Mouse (Mus musculus) lung, embryonic 14.5 days (tissue): ENCODE results near the gene Aox2. TPM values are rescaled to one million over a fixed set of nuclear protein-coding genes. Genes with fewer than 3 reads are reported as not detected.

ENCODE experiments used
- ATAC-seq: fragments of 200-750 bp; cut with Nextera tagmentation; 2 replicates; pipeline ENCODE4 v1.8.0; 2017; ENCODE audit warnings: mild to moderate bottlenecking, moderate TSS enrichment, moderate library complexity; ENCODE audit not compliant: insufficient read depth
- DNase-seq: peaks from one replicate; pipeline ENCODE4 v3.0.0-alpha.2; 2015
- H3K27ac ChIP-seq: fragments of 300-500 bp; sonication (generic); 2 replicates; pipeline ENCODE4 v1.5.1; 2014; ENCODE audit warnings: low read depth, mild to moderate bottlenecking, moderate library complexity
- H3K27me3 ChIP-seq: fragments of 300-500 bp; sonication (generic); 2 replicates; pipeline ENCODE4 v1.6.1; 2014; ENCODE audit warnings: low read length, control low read depth; ENCODE audit not compliant: insufficient read depth
- H3K36me3 ChIP-seq: fragments of 300-500 bp; sonication (generic); 2 replicates; pipeline ENCODE4 v1.6.1; 2014; ENCODE audit warnings: control low read depth; ENCODE audit not compliant: insufficient read depth
- H3K4me1 ChIP-seq: fragments of 300-500 bp; sonication (generic); 2 replicates; pipeline ENCODE4 v1.6.1; 2014; ENCODE audit warnings: antibody characterized with exemption, control low read depth; ENCODE audit not compliant: insufficient read depth
- H3K4me2 ChIP-seq: fragments of 300-500 bp; sonication (generic); 2 replicates; pipeline ENCODE4 v1.6.1; 2014; ENCODE audit warnings: mild to moderate bottlenecking
- H3K4me3 ChIP-seq: fragments of 300-500 bp; sonication (generic); 2 replicates; pipeline ENCODE4 v1.5.1; 2014; ENCODE audit warnings: low read depth, low read length
- H3K9ac ChIP-seq: fragments of 300-500 bp; sonication (generic); 2 replicates; pipeline ENCODE4 v1.6.1; 2014
- H3K9me3 ChIP-seq: fragments of 300-500 bp; sonication (generic); 2 replicates; pipeline ENCODE4 v1.6.1; 2016; ENCODE audit warnings: low read depth, low read length, control low read depth
- CTCF ChIP-seq: IDR thresholded peaks from 2 replicates; pipeline ENCODE4 v1.5.1; 2016; ENCODE audit warnings: antibody characterized with exemption, low read depth
- WGBS: fragments of 180-500 bp; shearing (Covaris S2); extraction: QIAGEN DNeasy Blood & Tissue Kit; methylation state at CpG from one replicate; pipeline ENCODE4 v1.1.7; 2014; 5-methylcytosine and 5-hydroxymethylcytosine counted together
- polyA plus RNA-seq: library from polyadenylated mRNA; unstranded; fragments of >200 nt; fragmentation: Nextera tagmentation; extraction: Ambion mirVana; gene quantifications from 2 replicates; pipeline ENCODE4 v1.2.1, GENCODE M21; 2014

Gene Aox2
- polyA plus RNA-seq, 1 experiment from 2014 or later = not detected

DNA sequence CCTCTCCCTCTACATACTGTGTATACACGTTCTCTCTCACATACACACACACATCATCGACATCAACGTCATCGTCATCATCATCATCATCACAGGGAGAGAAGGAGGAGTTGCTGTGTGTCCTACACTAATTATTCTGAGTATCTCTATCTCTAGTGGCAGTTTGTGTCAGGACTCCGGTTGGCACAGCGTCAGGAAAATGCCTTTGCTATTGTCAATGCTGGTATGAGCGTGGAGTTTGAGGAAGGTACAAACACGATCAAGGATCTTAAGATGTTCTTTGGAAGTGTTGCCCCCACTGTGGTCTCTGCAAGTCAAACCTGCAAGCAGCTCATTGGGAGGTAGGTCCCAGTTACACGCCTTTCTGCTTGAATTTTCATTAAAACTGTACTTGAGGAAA, 39.2 kb upstream of the Aox2 start:
- TF ChIP-seq CTCF = no peak
- no peaks in the 10 kb centered on the region for H3K27me3 ChIP-seq
- WGBS = 83% methylated on average over 9 of the region's 9 CpGs
- ATAC-seq (no peak), DNase-seq (no peak)
- no peaks in the 10 kb centered on the region for H3K9me3 ChIP-seq
- H3K4me3 ChIP-seq = no peak overlapping the region
- no peak overlapping the region for H3K27ac ChIP-seq
- H3K9ac ChIP-seq = no peak overlapping the region
- H3K4me1 ChIP-seq = no peaks in the 10 kb centered on the region
- H3K36me3 ChIP-seq = no peaks in the 10 kb centered on the region
- no peak overlapping the region for H3K4me2 ChIP-seq

GRCm38 (mm10) chr1:58240347-58240746, 37.8 kb upstream of the Aox2 start:
- peak; percentile 41 for TF ChIP-seq CTCF
- ATAC-seq (no peak), DNase-seq (peak; percentile 9)
- Histone ChIP-seq H3K4me2 (no peak overlapping the region), H3K27me3 (no peaks in the 10 kb centered on the region), H3K36me3 (no peaks in the 10 kb centered on the region), H3K4me1 (no peaks in the 10 kb centered on the region), H3K27ac (no peak overlapping the region), H3K9me3 (no peaks in the 10 kb centered on the region), H3K4me3 (no peak overlapping the region), H3K9ac (no peak overlapping the region)
- 55% methylated on average over 6 of the region's 6 CpGs for WGBS

GRCm38 (mm10) chr1:58244487-58244886, 33.6 kb upstream of the Aox2 start:
- WGBS = 76% methylated on average over 3 of the region's 3 CpGs
- no peaks in the 10 kb centered on the region for H3K4me1 ChIP-seq
- ATAC-seq = no peak
- H3K9me3 ChIP-seq = no peaks in the 10 kb centered on the region
- no peak overlapping the region for H3K9ac ChIP-seq
- H3K27ac ChIP-seq = no peak overlapping the region
- no peak for TF ChIP-seq CTCF
- no peaks in the 10 kb centered on the region for H3K27me3 ChIP-seq
- no peaks in the 10 kb centered on the region for H3K36me3 ChIP-seq
- no peak overlapping the region for H3K4me3 ChIP-seq
- no peak for DNase-seq
- H3K4me2 ChIP-seq = no peak overlapping the region

DNA sequence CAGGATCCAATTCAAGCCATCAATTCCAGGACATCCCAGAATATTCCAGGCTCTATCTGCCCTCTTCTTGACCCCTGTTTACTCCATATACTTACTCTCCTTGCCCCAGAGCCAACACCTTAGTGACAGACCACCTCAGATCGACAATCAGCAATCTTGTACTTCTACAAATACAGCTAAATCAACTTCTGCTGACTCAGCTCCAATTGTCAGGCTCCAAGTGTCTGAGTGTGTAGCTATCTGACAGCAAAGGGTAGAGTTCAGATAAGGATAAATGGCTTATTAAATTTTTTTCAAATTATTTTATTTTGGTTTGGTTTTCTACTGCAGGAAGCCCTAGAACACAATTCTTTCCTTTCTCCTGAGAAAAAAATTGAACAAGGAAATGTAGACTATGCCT, 29.6 kb upstream of the Aox2 start:
- no peak for TF ChIP-seq CTCF
- Histone ChIP-seq H3K27ac (no peak overlapping the region), H3K9ac (no peak overlapping the region), H3K27me3 (no peaks in the 10 kb centered on the region), H3K4me2 (no peak overlapping the region), H3K4me1 (no peaks in the 10 kb centered on the region), H3K9me3 (no peaks in the 10 kb centered on the region), H3K4me3 (no peak overlapping the region), H3K36me3 (no peaks in the 10 kb centered on the region)
- WGBS = 43% methylated on average over 1 of the region's 1 CpGs
- DNase-seq = no peak
- ATAC-seq = no peak

- H3K27ac ChIP-seq = no peak overlapping the region
- H3K27me3 ChIP-seq = no peaks in the 10 kb centered on the region
- 42% methylated on average over 11 of the region's 11 CpGs for whole genome bisulfite sequencing
- H3K4me2 ChIP-seq = no peak overlapping the region
- DNase-seq = peak; percentile 57
- H3K9me3 ChIP-seq = no peaks in the 10 kb centered on the region
- peak; percentile 60 for ATAC-seq
- no peak for TF ChIP-seq CTCF
- no peaks in the 10 kb centered on the region for H3K4me1 ChIP-seq
- no peak overlapping the region for H3K4me3 ChIP-seq
- H3K36me3 ChIP-seq = no peaks in the 10 kb centered on the region
- H3K9ac ChIP-seq = no peak overlapping the region
Observed at GRCm38 (mm10) chr1:58253466-58253865, 24.7 kb upstream of the Aox2 start.

GRCm38 (mm10) chr1:58257195-58257991, 20.7 kb upstream of the Aox2 start:
- Histone ChIP-seq H3K36me3 (no peaks in the 10 kb centered on the region), H3K4me2 (no peak overlapping the region), H3K9ac (no peak overlapping the region), H3K9me3 (no peaks in the 10 kb centered on the region), H3K4me3 (no peak overlapping the region), H3K27me3 (no peaks in the 10 kb centered on the region), H3K4me1 (no peaks in the 10 kb centered on the region), H3K27ac (no peak overlapping the region)
- no peak for TF ChIP-seq CTCF
- DNase-seq (no peak), ATAC-seq (no peak)
- 68% methylated on average over 10 of the region's 10 CpGs for WGBS

DNA sequence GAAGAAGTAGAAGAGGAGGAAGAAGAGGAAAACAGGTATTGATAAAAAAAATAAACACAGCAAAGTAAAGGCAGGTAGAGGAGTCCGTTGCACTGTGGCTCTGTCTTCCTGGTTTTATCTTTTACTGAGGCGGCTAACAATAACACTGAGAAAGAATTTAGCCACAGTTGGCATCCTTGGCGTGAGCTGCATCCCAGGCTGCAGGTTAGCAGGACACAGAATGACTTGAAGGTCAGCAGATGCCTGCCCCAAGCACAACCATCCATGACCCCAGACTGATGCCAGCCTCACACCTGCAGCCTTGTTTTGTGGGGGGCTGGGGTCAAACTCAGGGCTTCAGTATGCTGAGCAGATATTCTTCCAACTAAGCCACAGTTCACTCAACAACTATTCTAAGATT, 17.8 kb upstream of the Aox2 start:
- no peak for TF ChIP-seq CTCF
- no peaks in the 10 kb centered on the region for H3K36me3 ChIP-seq
- WGBS = 31% methylated on average over 3 of the region's 3 CpGs
- no peaks in the 10 kb centered on the region for H3K27me3 ChIP-seq
- no peaks in the 10 kb centered on the region for H3K9me3 ChIP-seq
- H3K4me1 ChIP-seq = no peaks in the 10 kb centered on the region
- H3K9ac ChIP-seq = no peak overlapping the region
- DNase-seq = no peak
- H3K27ac ChIP-seq = no peak overlapping the region
- no peak overlapping the region for H3K4me2 ChIP-seq
- no peak overlapping the region for H3K4me3 ChIP-seq
- ATAC-seq = no peak

DNA sequence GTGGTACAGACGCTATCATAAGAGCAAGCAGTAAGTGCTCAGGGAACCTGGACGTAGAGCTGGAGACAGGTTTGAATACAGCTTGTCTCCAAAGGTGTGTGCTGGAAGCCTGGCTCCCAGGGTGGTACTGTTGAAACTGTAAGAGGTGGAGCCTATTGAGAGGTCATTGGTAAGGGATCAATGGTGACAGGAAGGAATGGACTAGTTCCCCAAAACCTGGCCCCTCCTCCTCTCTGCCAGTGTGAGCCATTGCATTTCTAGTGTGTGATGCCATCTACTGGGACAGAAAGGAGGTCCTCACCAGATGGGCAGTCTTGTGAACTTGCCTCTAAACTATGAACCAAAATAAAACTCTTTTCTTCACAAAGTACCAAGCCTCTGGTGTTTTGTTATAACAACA, 9.9 kb upstream of the Aox2 start:
- Histone ChIP-seq H3K4me1 (no peaks in the 10 kb centered on the region), H3K27ac (no peak overlapping the region), H3K36me3 (no peaks in the 10 kb centered on the region), H3K9ac (no peak overlapping the region), H3K9me3 (no peaks in the 10 kb centered on the region), H3K27me3 (no peaks in the 10 kb centered on the region), H3K4me3 (no peak overlapping the region), H3K4me2 (no peak overlapping the region)
- no peak for TF ChIP-seq CTCF
- ATAC-seq (no peak), DNase-seq (no peak)
- WGBS = 80% methylated on average over 2 of the region's 2 CpGs
